Mouse (Mus musculus): ENCODE data around the gene Pgrmc2. TPM values are rescaled to one million over a fixed set of nuclear protein-coding genes. Genes with fewer than 3 reads are reported as not detected.

Pgrmc2 gene
- polyA plus RNA-seq, 1 experiment from 2014 or later: 39.1 TPM

DNA sequence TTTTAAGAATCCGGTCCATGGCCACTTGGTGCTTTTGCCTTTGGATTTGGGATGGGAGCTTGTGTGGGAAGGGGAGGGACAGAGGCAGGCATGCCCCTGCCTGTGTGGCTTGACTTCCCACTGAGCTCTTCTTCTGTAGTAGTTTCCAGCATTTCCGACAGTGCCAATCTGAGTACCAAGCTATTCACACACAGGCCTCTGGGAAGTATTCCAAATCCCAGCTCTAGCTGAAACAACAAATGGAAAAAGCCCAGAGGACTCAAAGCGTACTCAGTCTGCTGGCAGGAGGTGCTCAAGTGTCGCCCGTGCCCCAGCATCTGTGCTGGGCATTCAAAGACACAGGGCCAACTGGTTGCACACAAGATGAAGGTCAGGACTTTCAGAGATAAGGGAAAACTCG is 60.9 kb downstream of the Pgrmc2 start:
- no peak for ATAC-seq (ENCODE audit: low FRiP score, low read depth)
- H3K36me3 ChIP-seq: no peaks in the 10 kb centered on the region
- no peaks in the 10 kb centered on the region for H3K27me3 ChIP-seq
- no peak overlapping the region for H3K4me2 ChIP-seq (replicated peaks)
- 65% methylated on average over 6 of the region's 6 CpGs for WGBS
- no peaks in the 10 kb centered on the region for H3K9me3 ChIP-seq
- H3K27ac ChIP-seq: no peak overlapping the region
- H3K9ac ChIP-seq: no peak overlapping the region
- H3K4me3 ChIP-seq: no peak overlapping the region
- H3K4me1 ChIP-seq: no peaks in the 10 kb centered on the region

DNA sequence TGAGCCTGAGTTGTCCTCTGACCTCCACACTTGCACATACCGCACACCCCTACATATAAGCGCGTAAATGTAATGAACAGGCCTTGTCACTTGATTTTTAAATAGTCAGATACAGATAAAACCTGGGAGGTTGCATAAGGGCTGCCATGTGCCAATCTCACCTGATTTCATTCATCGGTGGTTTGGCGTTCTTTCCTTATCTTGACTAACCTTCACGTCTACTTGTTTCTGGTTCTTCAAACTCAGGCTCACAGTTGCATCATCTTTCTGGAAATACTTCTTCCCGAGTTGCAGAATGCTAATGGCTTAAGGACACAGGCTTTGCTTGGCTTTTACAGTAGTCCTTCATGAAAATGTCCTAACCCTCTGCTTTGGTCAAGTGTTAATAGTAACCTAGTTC is 62.2 kb downstream of the Pgrmc2 start:
- 89% methylated on average over 7 of the region's 7 CpGs for WGBS
- ATAC-seq (ENCODE audit: low FRiP score, low read depth): no peak
- H3K4me2 ChIP-seq (replicated peaks): no peak overlapping the region

DNA sequence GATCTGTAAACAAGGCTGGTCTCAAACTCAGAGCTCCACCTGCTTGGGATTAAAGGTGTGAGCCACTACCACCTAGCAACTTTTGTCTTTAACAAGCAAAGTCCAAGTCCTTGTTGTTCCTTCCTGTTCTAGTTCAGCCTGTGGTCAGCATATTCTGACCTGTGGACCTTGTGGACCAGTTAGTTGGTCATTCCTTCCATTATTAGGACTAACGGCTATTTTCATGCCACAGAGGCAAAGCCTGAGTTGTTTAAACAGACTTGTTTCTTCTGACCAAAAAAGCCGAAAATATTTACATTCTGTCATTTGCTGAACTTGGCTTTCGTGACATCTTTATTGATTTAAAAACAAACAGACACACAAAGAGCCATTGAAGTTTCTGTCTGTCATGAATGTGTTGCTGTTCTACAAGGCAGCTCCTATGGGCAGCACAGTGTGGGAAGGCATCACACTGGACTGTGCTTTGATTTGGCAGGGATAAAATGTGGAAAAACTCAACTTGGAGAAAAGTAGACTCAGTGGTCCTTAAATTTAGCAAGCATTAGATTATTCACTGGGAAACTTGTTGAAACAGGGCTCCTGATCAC is 64.7 kb downstream of the Pgrmc2 start:
- no peaks in the 10 kb centered on the region for H3K27me3 ChIP-seq
- H3K4me3 ChIP-seq: no peak overlapping the region
- H3K9ac ChIP-seq: no peak overlapping the region
- H3K4me2 ChIP-seq (replicated peaks): no peak overlapping the region
- 72% methylated on average over 3 of the region's 3 CpGs for WGBS
- ATAC-seq (ENCODE audit: low FRiP score, low read depth): no peak
- no peaks in the 10 kb centered on the region for H3K4me1 ChIP-seq
- no peaks in the 10 kb centered on the region for H3K36me3 ChIP-seq
- H3K27ac ChIP-seq: no peak overlapping the region
- no peaks in the 10 kb centered on the region for H3K9me3 ChIP-seq

More for the DNA sequence above, 62.2 kb downstream of the Pgrmc2 start:
- Histone ChIP-seq H3K27me3 (no peaks in the 10 kb centered on the region), H3K36me3 (no peaks in the 10 kb centered on the region), H3K9ac (no peak overlapping the region), H3K27ac (no peak overlapping the region), H3K4me1 (no peaks in the 10 kb centered on the region), H3K9me3 (no peaks in the 10 kb centered on the region), H3K4me3 (no peak overlapping the region)

Other genes starting within 250 kb of the Pgrmc2 start
- 6.9 and 7.7 TPM in 2 replicates for gene Mfsd8, start 236.2 kb downstream of the Pgrmc2 start, polyA plus RNA-seq (2015; fragmentation: Nextera tagmentation; extraction: Ambion mirVana)
- gene Abhd18, start 236.1 kb downstream of the Pgrmc2 start, polyA plus RNA-seq (2015; fragmentation: Nextera tagmentation; extraction: Ambion mirVana): 8.5 and 10.5 TPM in 2 replicates
- gene 1700034I23Rik, start 180.5 kb downstream of the Pgrmc2 start, polyA plus RNA-seq (2015; fragmentation: Nextera tagmentation; extraction: Ambion mirVana): 0.28 and 0.37 TPM in 2 replicates
- 1.5 and 1.6 TPM in 2 replicates for gene Larp1b, start 133.2 kb downstream of the Pgrmc2 start, polyA plus RNA-seq (2015; fragmentation: Nextera tagmentation; extraction: Ambion mirVana)